Mouse (Mus musculus) thymus, postnatal 14 days (tissue): ENCODE measurements around the gene Cpe.
"Not testable (repeated sequence)": the region's sequence is repeated elsewhere in the genome, so short reads cannot be mapped to it uniquely, and the experiment has no call there.

ENCODE experiments used
- DNase-seq: peaks from one replicate; pipeline ENCODE4 v3.0.0; 2021

Cpe gene

DNA sequence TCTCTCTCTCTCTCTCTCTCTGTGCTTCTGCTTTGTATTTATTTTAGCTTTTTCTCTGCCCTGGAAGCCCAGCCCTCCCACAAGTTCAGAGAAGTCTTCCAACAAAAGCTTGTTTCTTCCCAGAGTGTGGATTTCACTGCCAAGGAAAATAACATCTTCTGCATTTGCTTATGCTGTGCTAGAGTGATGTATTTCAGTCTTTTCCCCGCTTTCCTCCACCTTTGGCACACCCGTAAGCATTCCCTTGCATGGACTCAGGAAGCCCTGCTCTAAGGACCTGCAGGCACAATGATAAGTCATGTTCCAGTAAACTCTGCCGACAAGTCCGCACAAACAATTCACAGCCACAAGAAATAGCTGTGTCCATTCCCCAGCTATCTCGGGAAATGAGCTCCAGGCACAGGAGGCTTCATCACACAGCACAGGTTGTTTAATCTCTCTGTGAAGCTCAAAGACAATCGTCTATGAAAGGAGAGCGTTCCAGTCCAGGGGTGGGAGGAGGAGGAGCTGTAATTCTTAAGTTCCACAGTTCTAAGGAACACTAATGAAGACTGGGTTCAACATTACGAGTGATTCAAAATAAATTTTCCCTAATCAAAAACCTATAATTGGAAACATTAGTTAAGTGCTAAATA, 17.8 kb downstream of the Cpe start:
- DNase-seq: no peak

GRCm38 (mm10) chr8:64672920-64673319, 19.9 kb downstream of the Cpe start:
- no peak for DNase-seq

DNA sequence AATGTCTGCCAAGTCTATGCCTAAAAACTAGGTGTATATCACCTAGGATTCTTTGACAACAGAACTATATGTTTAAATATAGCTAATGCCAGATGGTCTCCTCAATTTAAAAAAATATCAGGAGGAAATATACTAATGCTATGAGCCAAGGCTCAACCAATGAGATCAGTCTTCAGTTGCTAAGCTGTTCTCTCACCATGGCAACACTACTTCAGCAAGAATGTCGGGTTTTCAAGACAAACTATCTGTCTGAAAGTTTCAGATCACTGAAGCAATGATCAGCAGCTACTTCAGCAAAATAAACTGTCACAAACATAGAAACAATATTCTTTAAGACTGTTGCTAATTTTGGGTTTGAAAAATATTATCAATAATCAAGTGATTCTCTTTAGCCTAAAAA, 20.9 kb downstream of the Cpe start:
- no peak for DNase-seq

GRCm38 (mm10) chr8:64666305-64666704, 26.5 kb downstream of the Cpe start:
- DNase-seq: not testable (repeated sequence)

DNA sequence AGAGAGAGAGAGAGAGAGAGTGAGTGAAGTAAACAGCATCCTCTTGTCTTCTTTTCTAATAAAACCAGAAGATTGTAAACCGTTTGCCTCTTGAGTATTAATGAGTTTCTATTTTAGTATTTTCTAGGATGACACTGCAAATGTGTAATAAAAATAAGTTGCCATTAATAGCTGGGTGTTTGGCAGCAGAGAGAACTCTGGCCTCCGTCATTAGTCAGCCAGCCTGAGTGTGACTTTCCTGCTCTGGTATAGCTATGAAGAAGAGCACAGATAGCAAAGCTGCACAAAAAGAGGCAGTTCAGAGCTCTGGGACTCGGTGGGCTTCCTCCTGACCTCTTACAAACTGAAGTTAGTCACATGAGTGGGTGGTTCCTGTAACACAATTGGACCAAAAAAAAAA, 27.3 kb downstream of the Cpe start:
- no peak for DNase-seq

GRCm38 (mm10) chr8:64664811-64665210, 28.0 kb downstream of the Cpe start:
- no peak for DNase-seq

DNA sequence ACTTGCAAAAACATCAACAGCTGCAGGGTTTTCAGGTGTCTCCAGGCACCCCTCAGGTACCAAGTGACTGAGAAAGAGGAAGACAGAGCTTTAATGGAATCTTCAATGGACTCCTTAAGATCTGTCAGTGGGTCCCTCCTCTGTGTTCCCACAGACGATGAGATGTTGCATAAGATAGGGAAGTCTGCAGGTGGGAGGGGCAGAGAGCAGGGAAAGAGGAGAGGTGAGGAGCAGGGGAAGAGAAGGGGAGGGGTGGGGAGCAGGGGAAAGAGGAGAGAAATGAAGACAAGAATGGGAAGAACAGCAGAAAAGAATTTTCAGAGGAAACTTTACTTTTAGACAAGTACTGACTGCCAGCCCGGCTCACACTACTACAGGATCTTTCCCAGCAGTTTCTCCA, 28.5 kb downstream of the Cpe start:
- no peak for DNase-seq

- no peak for DNase-seq
These were observed 33.8 kb downstream of the Cpe start for GRCm38 (mm10) chr8:64659097-64659496.

DNA sequence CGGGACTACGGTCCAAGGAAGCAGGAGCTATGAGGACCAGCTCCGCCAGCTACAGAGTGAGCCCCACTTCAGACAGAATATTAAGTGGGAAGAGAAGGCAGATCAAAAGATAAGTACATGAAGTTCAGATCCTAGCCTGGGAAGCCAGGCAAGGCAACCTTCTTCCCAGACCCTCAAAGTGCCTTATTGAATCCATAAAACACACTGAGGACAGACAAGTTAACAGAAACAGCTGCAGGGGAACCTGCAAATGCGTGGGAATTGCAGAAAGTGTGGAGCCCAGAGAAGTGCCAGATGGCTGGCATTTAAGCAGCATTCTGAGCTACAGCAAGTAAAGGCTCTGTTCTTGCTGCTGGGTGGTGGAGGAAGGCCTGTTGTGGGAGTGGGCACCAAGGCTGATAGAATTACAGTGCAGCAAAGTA, 34.9 kb downstream of the Cpe start:
- no peak for DNase-seq

GRCm38 (mm10) chr8:64657517-64657916, 35.3 kb downstream of the Cpe start:
- DNase-seq: no peak

DNA sequence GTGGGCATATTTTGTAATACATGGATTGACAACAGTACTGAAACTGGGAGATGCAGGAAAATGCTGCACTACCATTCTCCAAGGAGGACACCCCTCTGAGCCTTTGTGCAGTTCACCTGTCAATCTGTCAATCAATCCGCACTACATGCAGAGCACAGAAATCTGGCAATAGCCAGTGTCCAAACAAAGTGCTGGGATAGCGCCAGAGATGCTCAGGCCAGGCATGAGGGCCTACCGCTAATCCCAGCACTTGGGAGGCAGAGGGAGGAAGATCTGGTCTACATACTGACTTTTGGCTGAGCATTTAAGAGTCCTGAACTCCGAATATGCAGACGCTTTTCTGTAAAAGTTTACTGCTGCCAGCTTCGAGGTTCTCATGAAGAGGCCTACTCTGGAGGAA, 37.0 kb downstream of the Cpe start:
- DNase-seq: no peak

DNA sequence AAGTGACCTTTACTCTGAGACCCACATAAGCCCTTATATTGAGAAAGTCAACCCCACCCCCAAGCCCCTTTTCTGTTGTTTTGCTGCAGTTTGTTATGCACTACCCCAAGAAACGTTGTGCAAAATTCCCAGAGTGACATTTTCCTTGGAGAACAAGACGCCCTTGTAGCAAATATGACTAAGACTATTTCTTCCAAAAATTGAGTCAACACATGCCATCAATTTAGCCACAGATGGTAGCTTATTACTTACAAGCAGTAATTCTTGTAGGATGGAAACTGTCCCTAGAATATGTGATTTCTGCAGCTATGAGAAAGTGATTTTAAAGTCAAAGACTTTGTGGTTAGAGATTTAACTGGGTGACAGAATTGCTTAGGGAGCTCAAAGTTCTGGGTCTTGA, 37.8 kb downstream of the Cpe start:
- no peak for DNase-seq

- DNase-seq: no peak
These were observed 40.6 kb downstream of the Cpe start for GRCm38 (mm10) chr8:64652285-64652684.

DNA sequence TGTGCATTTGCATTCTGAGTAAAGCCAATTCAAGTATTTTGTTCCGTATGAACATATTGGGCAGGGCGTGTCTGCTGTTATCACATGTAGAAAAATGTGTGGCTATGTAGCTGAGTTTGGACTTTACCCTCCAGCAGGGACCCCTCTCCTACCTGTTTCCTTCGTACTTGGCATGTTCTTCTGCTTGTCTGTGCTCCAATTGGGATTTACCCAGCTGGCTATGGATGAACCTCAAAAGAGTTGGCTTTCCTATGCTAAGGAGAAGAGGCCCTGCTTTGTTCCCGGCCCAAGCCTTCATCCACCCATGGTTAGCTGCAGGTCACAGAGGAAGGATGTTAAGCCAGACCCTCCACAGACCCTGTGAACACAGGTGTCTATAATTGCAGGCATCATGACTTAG, 44.8 kb downstream of the Cpe start:
- DNase-seq: no peak

DNA sequence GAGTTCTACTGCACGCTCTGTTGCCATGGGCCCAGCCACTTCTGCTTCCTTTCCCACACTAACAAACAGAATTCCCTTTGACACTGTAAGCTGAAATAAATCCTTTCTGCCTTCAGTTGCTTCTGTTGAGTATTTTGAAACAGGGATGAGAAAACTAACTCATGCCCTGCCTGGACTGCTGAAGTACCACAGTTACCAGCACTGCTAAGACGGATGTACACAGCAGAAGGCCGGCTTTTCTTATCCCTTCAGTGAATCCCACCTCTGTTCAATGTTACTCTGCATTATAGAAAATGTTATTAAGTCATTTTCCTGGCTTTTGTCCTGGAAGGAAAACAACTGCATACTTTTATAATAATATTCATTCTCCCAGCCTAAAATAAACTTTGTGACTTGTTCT, 45.7 kb downstream of the Cpe start:
- no peak for DNase-seq

- DNase-seq: no peak
These were observed 46.4 kb downstream of the Cpe start for GRCm38 (mm10) chr8:64646421-64646820.

DNA sequence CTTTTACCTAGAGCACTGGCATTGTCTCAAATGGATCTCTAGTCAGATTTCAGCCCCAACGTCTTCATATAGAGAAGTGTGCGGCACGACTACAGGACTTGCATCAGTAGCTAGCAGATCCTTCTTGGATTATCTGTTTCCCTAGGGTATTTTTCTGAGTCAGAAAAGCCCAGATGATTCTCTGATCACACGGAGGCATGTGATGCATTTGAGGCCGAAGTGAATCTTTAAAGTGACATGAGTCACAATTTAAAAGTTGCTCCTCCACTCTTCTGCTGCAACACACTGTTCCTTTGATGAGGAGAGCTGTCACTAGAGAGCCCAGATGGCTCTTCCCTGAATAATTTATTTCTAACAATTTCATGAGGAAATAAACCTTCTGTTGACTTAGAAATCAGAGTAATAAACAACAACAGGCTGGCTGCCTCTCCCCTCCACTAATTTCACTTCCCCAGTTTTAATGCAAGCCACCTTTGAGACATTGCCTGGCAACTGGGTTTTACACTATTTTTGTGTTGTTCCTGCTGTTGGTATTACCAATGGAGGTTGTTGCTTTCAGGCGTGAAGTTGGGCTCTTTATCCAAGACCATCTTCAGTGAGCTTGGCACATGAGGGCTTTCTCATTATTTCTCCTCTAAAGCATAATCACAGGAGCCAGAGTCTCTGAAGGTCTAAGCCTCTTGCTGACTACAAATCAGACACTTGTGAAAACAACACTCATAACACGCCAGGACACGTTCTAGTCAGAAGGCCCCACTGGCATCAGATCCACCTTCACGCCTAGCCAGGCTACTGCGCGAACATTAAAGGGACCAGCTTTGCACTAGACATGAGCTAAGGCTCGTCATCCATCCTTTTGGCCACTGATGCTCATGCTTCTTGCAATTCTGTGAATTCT, 48.5 kb downstream of the Cpe start:
- DNase-seq: no peak

GRCm38 (mm10) chr8:64643382-64643781, 49.5 kb downstream of the Cpe start:
- DNase-seq: no peak

- no peak for DNase-seq
These were observed 50.1 kb downstream of the Cpe start for GRCm38 (mm10) chr8:64642799-64643198.

DNA sequence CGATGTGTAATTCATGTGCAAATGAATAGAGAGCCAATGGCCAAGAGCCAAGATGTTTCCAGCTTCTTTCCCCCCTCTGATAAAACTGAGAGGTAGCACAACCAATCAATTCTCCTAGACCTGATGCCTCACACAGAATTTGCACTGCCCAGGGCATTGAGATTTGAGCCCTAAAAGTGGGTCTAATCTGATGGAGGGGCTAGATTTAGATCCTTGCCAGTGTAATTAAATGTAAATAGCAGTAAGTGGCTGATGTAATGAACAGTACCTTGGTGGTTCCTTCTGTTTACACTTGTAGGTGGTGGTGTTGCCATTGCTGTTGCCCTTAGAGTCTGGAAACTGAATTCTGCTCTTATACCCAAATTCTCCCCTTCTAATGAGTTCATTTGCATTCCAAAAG, 52.3 kb downstream of the Cpe start:
- DNase-seq: no peak

GRCm38 (mm10) chr8:64639676-64640075, 53.2 kb downstream of the Cpe start:
- no peak for DNase-seq

GRCm38 (mm10) chr8:64634901-64635300, 58.0 kb downstream of the Cpe start:
- no peak for DNase-seq

DNA sequence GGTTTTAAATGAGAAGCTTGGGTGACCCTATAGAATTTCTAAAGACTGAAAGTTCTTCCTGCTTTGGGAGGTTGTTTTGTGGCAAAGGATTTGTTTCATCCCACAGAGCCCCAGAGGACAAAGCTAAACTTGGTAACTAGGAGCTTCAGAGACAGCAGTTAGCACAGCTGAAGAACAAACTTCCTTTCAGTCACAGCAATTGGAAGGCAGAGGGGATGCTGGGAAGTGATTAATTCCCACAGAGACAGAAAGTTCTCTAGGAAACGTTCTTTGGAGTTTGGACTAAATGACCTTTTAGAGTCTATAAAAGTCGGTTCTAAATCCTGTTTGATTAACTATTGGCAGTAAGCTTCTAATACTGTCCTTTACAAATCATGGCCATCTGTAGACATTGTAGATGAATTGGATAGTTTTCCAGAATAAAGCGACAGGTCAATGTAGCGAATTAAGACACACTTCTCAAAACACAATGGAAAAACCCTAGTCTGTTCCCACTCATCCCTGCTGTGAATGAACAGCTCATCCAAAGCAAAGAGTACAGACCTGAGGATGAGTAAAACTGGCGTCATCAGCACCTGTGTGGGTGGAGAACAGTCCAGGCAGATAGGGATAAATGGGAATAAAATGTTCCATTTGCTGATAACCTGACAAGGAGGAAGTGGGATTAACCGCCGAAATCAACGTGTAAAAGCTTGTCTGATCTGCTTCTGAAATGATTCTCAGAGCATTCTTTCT, 58.6 kb downstream of the Cpe start:
- no peak for DNase-seq

- no peak for DNase-seq
These were observed 60.7 kb downstream of the Cpe start for GRCm38 (mm10) chr8:64632169-64632568.
